Mouse (Mus musculus): Measurements from ENCODE around the gene Adgre5.

DNA sequence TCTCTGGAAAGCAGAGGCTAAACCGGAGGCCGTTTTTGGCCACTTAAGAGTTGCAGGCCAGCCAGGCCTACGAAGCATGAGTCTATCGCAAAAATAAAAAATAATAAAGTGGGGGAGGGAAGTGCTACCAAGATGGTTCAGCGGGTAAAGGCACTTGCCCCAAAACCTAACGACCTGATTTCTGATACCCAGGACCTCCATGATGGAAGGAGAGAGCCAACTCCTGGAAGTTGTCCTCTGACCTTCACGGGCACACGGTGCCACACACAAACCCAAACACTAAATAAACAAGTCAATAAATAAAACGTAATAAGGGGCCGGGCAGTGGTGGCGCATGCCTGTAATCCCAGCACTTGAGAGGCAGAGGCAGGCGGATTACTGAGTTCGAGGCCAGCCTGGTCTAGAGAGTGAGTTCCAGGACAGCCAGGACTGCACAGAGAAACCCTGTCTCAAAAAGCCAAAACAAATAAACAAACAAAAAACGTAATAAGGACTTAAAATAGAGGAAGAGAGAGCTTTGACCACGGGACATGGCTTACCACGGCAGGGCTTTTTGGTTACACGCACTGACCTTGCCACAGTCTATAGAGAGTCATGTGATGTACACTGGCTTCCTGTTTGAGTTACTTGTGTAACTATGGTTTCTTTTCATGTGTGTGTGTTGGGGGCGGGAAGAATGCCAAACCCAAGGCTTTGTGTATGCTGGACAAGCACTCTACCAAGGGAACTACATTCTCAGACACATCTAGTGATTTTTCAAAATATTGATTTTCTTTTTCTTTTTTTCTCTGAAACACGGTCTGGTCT, 926 bp upstream of the Adgre5 start:
- TF ChIP-seq CTCF (IDR thresholded peaks at IDR 0.05; ENCODE audit: low read depth) (no peak), EP300 (optimal IDR thresholded peaks at IDR 0.05) (no peak)

Data from stomach, postnatal 0 days (tissue).